In the genomic region with DNA sequence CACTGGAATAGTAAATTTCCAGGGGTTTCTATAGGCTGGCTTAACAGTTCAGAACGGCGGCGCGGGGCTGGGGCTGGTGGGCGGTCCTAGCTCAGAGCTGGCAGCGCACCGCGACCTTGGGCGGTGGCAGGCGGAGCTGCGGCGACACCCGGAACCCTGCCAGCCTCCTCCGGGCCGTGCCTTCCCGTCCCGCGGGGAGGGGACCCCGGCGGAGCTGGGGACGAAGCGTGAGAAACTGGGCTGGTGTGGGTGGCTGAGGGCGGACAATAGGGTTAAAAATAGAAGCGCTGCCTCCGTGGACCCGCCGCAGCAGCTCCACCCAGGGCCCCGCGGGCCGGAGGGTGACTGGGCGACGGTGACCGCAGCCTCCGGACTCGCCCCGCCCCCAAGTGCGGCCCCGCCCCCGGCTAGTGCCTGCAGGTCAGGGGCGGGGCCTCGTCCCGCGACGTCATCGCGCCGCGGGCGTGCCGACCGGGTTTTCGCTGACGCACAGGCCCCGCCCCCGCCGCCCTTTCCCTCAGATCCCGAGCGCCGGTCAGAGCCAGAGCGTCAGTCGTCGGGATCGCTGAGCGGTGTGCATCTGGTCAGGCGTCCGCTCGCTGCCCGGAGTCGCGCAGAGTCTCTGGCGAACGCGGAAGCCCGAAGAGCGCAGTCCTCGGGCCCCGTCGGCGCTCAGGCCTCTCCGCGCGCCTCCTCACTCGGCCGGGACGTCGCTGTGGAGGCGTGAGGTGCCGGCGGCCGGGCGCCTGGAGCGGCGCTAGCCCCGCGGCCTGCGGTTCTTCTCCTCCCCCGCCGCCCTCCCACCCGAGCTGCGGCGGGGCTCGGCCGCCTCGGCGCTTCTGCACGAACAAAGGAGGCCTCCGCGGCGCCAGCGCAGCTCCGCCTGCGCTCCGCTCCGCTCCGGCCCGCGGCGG, we compare ENCODE assay signal across 8 mouse cellular contexts. TPM values are rescaled to one million over a fixed set of nuclear protein-coding genes. Genes with fewer than 3 reads are reported as not detected.
DNase-seq lines count a peak whose midpoint lies in the region; ATAC-seq lines count a peak whose summit lies in the region.

TSS of gene Zfand5 (plus strand) at position 538 of the 914 bp plus-strand sequence.

- H3K27me3 ChIP-seq in hindbrain, embryonic 12.5 days = no peaks in the 10 kb centered on the region

- DNase-seq in Muller cell, postnatal 12 days (ENCODE audit: inconsistent ontology term) = peak; percentile 99
- peak; percentile 99 for DNase-seq in cerebellum, adult 9-11 months
- peak; percentile 96 to 99 for DNase-seq in frontal cortex, postnatal 10 days (ENCODE audit: low spot score in 2 of 2)
- DNase-seq in layer of hippocampus, postnatal 14 days (ENCODE audit: low spot score in 2 of 2) = peak; percentile 96 to 98
- peak; percentile 100 for DNase-seq in lung, postnatal 14 days
- peak; percentile 96 for DNase-seq in retina, adult 2 months (ENCODE audit: low read depth, low spot score)
- peak; percentile 96 to 98 for DNase-seq in thymus, postnatal 36 days

- ATAC-seq in hindbrain, embryonic 12.5 days (ENCODE audit: low FRiP score) = peak; percentile 97

- peak within 1 kb of the TSS; percentile 85 for H3K4me2 ChIP-seq in hindbrain, embryonic 12.5 days (replicated peaks)

- H3K4me3 ChIP-seq in hindbrain, embryonic 12.5 days = peak within 1 kb of the TSS; percentile 99

- H3K4me1 ChIP-seq in hindbrain, embryonic 12.5 days = peaks cover 11% of the 10 kb centered on the region

- under 1% methylated on average over 109 of the region's 118 CpGs for WGBS in hindbrain, embryonic 12.5 days

- H3K9me3 ChIP-seq in hindbrain, embryonic 12.5 days (replicated peaks) = no peaks in the 10 kb centered on the region

- peaks cover 3% of the 10 kb centered on the region for H3K36me3 ChIP-seq in hindbrain, embryonic 12.5 days

- H3K27ac ChIP-seq in hindbrain, embryonic 12.5 days = peak within 1 kb of the TSS; percentile 100

- H3K9ac ChIP-seq in hindbrain, embryonic 12.5 days = peak within 1 kb of the TSS; percentile 100

RNA-seq across cellular contexts. Expression of gene Zfand5, which starts in this region (rescaled TPM):
- 186 and 194 TPM in 2 replicates for polyA plus RNA-seq in hindbrain, embryonic 12.5 days (2016; fragmentation: Nextera tagmentation; extraction: Ambion mirVana)
- total RNA-seq in layer of hippocampus, postnatal 14 days (2021) = 100 to 1,000 TPM; 155 to 165 TPM

Comparison
In these comparisons a context has a peak if more than half of its experiments do, and no peak if none do; other contexts are left out.
1. Peak in every context shown above with its lines: DNase-seq, ATAC-seq, H3K4me3 ChIP-seq and H3K27ac ChIP-seq.